Mouse (Mus musculus): ENCODE measurements around the gene Gm8020. TPM values are rescaled to one million over a fixed set of nuclear protein-coding genes. Genes with fewer than 3 reads are reported as not detected.
"Not testable (repeated sequence)": the region's sequence is repeated elsewhere in the genome, so short reads cannot be mapped to it uniquely, and the experiment has no call there.

Gm8020 gene
- not detected in 2 replicates for polyA plus RNA-seq (2015; fragmentation: Nextera tagmentation; extraction: Ambion mirVana)

GRCm38 (mm10) chr14:42502249-42502648 lies at the start of gene Gm8020:
Gm8020 (minus strand) TSS chr14:42502349.
- H3K27ac ChIP-seq; H3K36me3 ChIP-seq; H3K4me2 ChIP-seq; ATAC-seq (ENCODE audit: insufficient read depth, low FRiP score, low read depth); H3K4me1 ChIP-seq; H3K4me3 ChIP-seq (replicated peaks); H3K9me3 ChIP-seq; H3K9ac ChIP-seq; H3K27me3 ChIP-seq (replicated peaks): not testable (repeated sequence)
- 82% methylated on average over 2 of the region's 3 CpGs for WGBS

- H3K9me3 ChIP-seq; H3K27me3 ChIP-seq (replicated peaks); H3K4me1 ChIP-seq; H3K36me3 ChIP-seq; ATAC-seq (ENCODE audit: insufficient read depth, low FRiP score, low read depth); H3K27ac ChIP-seq; H3K9ac ChIP-seq; H3K4me2 ChIP-seq; H3K4me3 ChIP-seq (replicated peaks): not testable (repeated sequence)
- 10% methylated on average over 25 of the region's 31 CpGs for WGBS
Measured at GRCm38 (mm10) chr14:42543170-42543701, 41.1 kb upstream of the Gm8020 start.

- not testable (repeated sequence) for ATAC-seq (ENCODE audit: insufficient read depth, low FRiP score, low read depth); H3K36me3 ChIP-seq
- 13% methylated on average over 25 of the region's 29 CpGs for WGBS
Measured at GRCm38 (mm10) chr14:42542316-42543169, 40.4 kb upstream of the Gm8020 start.

GRCm38 (mm10) chr14:42524182-42524581 lies 22.0 kb upstream of the Gm8020 start, which contains the start of gene Gm8024:
Gm8024 (minus strand) TSS chr14:42524282.
- H3K27me3 ChIP-seq (replicated peaks); H3K4me2 ChIP-seq; H3K4me3 ChIP-seq (replicated peaks); H3K4me1 ChIP-seq; H3K9ac ChIP-seq; ATAC-seq (ENCODE audit: insufficient read depth, low FRiP score, low read depth); H3K27ac ChIP-seq; H3K36me3 ChIP-seq; H3K9me3 ChIP-seq: not testable (repeated sequence)
- 88% methylated on average over 1 of the region's 3 CpGs for WGBS

More at GRCm38 (mm10) chr14:42542316-42543169, 40.4 kb upstream of the Gm8020 start:
- H3K27me3 ChIP-seq (replicated peaks); H3K4me3 ChIP-seq (replicated peaks); H3K9ac ChIP-seq; H3K27ac ChIP-seq; H3K4me1 ChIP-seq; H3K4me2 ChIP-seq; H3K9me3 ChIP-seq: not testable (repeated sequence)

- WGBS: 38% methylated on average over 2 of the region's 2 CpGs
- not testable (repeated sequence) for H3K4me2 ChIP-seq; H3K9me3 ChIP-seq; H3K4me1 ChIP-seq; H3K27me3 ChIP-seq (replicated peaks); ATAC-seq (ENCODE audit: insufficient read depth, low FRiP score, low read depth); H3K27ac ChIP-seq; H3K4me3 ChIP-seq (replicated peaks); H3K9ac ChIP-seq; H3K36me3 ChIP-seq
Measured at GRCm38 (mm10) chr14:42463581-42463980, 38.6 kb downstream of the Gm8020 start, which contains the start of gene Gm8011. Gm8011 (plus strand) TSS chr14:42463881.

Other genes with a start within 250 kb of the Gm8020 start
- not detected in 2 replicates for gene Gm17026, start 242.3 kb downstream of the Gm8020 start, polyA plus RNA-seq (2015; fragmentation: Nextera tagmentation; extraction: Ambion mirVana)
- not detected in 2 replicates for gene Gm9611, start 205.0 kb downstream of the Gm8020 start, polyA plus RNA-seq (2015; fragmentation: Nextera tagmentation; extraction: Ambion mirVana)
- gene Gm7995, start 192.1 kb downstream of the Gm8020 start, polyA plus RNA-seq (2015; fragmentation: Nextera tagmentation; extraction: Ambion mirVana): not detected in 2 replicates
- gene Gm8005, start 62.7 kb downstream of the Gm8020 start, polyA plus RNA-seq (2015; fragmentation: Nextera tagmentation; extraction: Ambion mirVana): not detected in 2 replicates
- gene Gm8011, start 38.5 kb downstream of the Gm8020 start, polyA plus RNA-seq (2015; fragmentation: Nextera tagmentation; extraction: Ambion mirVana): not detected in 2 replicates
- gene Gm8024, start 21.9 kb upstream of the Gm8020 start, polyA plus RNA-seq (2015; fragmentation: Nextera tagmentation; extraction: Ambion mirVana): not detected in 2 replicates
- gene Gm17124, start 97.5 kb upstream of the Gm8020 start, polyA plus RNA-seq (2015; fragmentation: Nextera tagmentation; extraction: Ambion mirVana): not detected in 2 replicates
- not detected in 2 replicates for gene Gm3633, start 139.6 kb upstream of the Gm8020 start, polyA plus RNA-seq (2015; fragmentation: Nextera tagmentation; extraction: Ambion mirVana)
- gene Gm10378, start 153.6 kb upstream of the Gm8020 start, polyA plus RNA-seq (2015; fragmentation: Nextera tagmentation; extraction: Ambion mirVana): not detected in 2 replicates